Mouse (Mus musculus): ENCODE results near the gene Gstm5.
A peak's percentile ranks its signal among the peaks of the same experiment; 100 is the strongest.
"Not testable (repeated sequence)": the region's sequence is repeated elsewhere in the genome, so short reads cannot be mapped to it uniquely, and the experiment has no call there.

Gstm5 gene

GRCm38 (mm10) chr3:107895720-107896569 is at the start of gene Gstm5:
Gstm5 (plus strand) TSS chr3:107895821.
- DNase-seq = peak; percentile 82

DNA sequence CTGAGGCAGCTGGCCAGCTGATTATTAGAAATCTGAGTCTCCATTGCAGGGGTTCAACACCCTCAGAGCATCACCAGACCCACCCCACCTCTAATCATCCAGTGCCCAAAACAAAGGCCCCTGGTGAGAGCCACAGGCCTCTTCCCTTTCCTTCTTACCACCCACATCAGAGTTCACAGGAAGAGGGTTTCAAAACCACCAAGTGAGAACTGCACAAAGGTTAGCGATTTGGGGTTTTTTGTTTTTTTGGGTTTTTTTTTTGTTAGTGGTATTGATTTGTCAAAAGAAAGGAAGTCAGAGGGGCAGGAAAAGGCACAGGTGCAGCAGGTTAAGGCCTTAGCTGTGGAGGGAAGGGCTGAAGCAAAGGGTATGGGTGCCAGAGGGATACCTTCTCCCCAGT is 49.4 kb upstream of the Gstm5 start:
- DNase-seq = no peak

DNA sequence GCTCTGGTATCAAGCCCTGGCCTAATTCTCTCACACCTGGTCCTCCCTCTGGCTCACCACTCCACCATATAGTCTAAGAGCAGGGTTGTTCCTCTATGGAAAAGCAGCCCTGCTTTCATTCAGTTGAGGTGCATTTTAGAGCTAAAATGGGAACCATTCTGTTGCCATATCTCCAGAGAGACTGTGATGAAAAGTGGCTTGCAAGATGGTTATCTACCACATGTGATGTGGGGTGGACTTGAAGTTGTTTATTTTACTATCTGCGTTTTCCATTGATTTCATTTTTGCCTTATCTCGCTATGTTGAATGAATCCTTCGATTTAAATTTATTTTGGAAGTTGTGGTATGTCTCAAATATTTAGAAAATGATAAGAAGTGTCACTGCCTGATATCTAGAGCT is 48.8 kb upstream of the Gstm5 start:
- no peak for DNase-seq

DNA sequence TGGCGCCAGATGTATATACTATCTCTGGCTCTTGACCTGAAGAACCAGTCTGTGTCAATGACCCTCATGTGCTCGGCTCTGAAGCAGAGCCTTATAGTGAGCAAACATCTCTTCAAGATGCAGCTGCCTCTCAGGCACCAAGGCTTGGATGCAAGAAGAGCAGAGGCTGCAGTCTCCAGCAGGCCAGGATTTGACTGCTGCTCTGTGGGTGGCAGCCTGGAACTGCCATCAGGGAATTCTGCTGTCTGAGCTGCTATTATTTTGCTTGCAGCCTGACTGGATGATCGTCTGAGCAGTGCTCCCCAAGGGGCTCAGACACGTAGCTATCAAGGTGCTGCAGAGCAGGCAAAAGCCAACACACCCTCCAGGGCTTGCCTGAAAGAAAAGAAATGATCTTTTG is 47.5 kb upstream of the Gstm5 start:
- no peak for DNase-seq

- DNase-seq = no peak
These were observed 46.5 kb upstream of the Gstm5 start for GRCm38 (mm10) chr3:107849000-107849692.

GRCm38 (mm10) chr3:107849693-107850031 is 46.0 kb upstream of the Gstm5 start:
- DNase-seq = no peak

DNA sequence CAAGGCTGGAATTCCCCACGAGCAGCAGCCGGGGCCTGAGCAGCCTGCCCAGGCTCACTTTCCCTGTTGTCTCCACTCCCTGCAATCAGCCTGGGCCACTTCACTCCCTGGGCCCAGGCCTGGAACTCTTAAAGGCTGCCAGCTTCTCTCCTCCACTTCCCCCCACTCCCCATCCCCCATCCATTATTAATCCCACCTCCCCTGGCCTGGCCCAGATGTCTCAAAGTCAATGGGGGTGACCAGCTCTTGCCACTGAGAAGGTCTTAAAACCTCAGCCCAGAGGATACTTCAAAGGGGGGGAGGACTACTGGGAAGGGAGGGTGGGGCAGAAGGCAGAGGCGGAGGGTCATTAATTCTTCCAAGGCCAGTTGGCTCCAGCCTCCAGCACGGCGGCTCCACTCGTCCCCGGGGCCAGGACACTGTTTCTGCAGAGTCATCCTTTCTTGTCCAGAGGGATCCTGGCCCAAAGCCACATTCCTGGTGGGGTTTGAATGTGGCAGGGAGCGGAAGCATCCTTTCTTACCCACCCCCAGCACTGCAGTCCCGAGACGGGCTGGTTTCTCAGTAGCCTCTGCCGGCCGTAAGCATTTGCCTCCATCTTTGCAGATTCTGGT is 45.1 kb upstream of the Gstm5 start:
- DNase-seq = peak; percentile 78

DNA sequence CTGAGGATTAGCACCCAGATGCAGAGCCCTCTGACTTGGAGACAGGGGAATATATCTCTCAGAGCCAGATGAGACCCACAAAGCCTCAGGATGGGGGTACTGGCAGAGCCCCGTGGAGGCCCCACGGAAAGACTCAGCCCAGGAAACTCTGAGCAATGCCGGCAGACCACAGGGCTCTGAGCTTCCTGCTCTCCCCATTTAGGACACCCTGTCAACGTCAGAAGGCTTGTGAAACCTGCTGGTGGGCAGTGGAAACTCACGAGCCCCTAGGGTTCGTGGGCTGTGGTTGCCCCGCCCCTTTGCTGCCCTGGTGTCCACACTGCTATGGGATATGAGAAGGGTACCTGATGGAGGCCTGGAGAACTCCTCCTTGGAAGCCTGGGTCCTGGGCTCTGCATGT is 42.8 kb upstream of the Gstm5 start:
- no peak for DNase-seq

- DNase-seq = no peak
These were observed 42.1 kb upstream of the Gstm5 start for GRCm38 (mm10) chr3:107853232-107854181.

GRCm38 (mm10) chr3:107855368-107855767 is 40.3 kb upstream of the Gstm5 start:
- no peak for DNase-seq

DNA sequence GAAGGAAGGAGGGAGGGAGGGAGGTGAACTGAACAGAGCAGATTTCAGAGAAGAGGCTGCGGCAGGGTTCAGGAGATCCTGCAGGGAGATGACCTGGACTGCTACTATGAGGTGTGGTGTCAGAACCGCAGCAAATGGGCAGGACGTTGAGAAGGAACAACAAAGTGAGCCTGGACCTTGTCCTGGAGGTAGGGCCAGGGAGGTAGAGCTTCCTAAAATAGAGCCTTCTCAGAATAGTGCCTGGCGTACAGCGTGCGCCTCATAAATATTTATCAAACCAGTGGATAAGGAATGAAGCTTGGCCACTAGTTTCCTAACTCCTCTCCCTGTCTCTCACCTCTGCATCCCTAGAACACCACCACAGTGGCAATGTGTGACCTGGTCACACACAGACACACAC is 38.0 kb upstream of the Gstm5 start:
- no peak for DNase-seq

DNA sequence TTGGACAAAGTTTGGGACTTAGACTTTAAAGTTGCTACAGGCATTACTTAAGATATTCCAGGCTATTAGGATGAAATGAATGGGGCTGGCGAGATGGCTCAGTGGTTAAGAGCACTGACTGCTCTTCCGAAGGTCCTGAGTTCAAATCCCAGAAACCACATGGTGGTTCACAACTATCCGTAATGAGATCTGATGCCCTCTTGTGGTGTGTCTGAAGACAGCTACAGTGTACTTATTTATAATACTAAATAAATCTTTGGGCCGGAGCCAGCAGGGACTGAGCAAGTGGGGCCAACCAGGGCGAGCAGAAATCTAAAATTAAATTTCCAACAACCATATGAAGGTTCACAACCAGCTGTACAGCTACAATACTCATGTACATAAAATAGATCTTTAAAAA is 34.1 kb upstream of the Gstm5 start:
- DNase-seq = not testable (repeated sequence)

DNA sequence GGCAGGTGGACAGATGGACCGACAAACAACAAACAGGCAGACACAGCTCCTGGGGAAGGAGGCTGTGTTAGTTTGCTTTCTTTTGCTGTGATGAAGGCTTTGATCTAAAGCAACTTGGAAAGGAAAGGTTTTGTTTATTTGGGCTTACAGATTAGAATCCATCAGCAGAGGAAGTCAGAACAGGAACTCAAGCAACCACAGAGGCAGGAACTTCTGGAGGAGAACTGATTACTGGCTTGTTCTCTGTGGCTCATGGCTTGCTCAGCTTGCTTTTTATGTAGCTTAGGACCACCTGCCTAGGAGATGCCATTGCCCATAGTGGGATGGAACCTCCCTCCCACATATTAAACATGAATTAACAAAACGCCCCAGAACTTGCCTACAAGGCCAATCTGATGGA is 33.1 kb upstream of the Gstm5 start:
- DNase-seq = peak; percentile 42

GRCm38 (mm10) chr3:107863471-107863870 is 32.1 kb upstream of the Gstm5 start:
- no peak for DNase-seq

GRCm38 (mm10) chr3:107863898-107864603 is 31.6 kb upstream of the Gstm5 start:
- DNase-seq = peak; percentile 96

DNA sequence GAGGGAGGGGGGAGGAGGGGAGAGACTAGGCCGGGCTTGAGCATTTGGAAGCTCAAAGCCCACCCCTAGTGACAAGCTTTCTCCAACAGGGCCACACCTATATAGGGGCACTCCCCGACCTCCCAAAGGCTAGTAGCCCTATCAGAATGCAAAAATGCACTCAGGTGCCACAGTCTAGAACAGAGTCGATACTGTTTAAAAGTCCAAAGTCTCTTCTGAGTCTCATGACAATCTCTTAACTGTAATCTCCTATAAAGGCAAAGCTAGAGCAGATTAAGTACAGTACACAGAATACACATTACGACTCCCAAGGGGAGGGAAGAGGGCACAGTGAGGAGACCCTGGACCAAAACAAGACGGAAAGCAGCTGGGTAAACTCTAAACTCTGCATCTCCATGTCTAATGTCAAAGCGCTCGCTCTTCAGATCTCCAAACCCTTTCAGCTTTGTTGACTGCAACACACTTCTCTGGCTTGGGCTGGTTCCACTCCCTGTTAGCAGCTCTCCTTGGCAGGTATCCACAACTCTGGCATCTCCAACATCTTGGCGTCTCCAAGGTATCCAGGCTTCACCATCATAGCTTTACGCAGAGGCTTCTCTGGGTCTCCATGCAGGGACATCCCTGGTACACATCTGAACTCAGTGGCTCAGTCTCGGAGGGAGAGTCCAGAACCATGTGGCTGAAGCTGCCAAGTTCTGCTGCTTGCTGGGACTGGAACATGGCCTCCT is 30.1 kb upstream of the Gstm5 start:
- no peak for DNase-seq

GRCm38 (mm10) chr3:107867086-107867485 is 28.5 kb upstream of the Gstm5 start:
- DNase-seq = peak; percentile 94

DNA sequence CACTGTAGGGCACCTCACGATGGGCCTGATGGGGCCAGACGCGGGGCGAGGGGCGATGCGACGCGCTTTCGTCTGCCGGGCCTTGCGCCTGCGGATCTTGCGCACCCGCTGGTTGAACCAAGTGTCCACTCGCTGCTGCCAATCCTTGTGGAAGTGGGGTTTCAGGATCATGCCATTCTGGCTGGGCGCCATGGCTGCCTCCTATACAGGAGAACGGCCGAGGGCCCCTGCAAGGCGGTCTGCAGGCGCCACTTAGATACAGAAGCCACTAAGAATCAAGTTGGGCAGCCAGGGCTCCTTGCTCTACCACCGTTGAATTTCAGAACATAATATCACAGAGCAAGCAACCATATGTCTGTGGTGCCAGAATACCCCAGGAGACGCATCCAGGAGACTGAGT is 27.2 kb upstream of the Gstm5 start:
- no peak for DNase-seq

- DNase-seq = no peak
These were observed 26.5 kb upstream of the Gstm5 start for GRCm38 (mm10) chr3:107869097-107869496.

GRCm38 (mm10) chr3:107869925-107870324 is 25.7 kb upstream of the Gstm5 start:
- DNase-seq = no peak
